Mouse (Mus musculus): Measurements from ENCODE around the gene Gpr84. TPM values are rescaled to one million over a fixed set of nuclear protein-coding genes. Genes with fewer than 3 reads are reported as not detected.
A peak's percentile ranks its signal among the peaks of the same experiment; 100 is the strongest.
"Not testable (repeated sequence)": the region's sequence is repeated elsewhere in the genome, so short reads cannot be mapped to it uniquely, and the experiment has no call there.

The Gpr84 gene
- total and polyA plus RNA-seq, 2 experiments from 2014 or later, result 0.29 to 0.33 TPM

DNA sequence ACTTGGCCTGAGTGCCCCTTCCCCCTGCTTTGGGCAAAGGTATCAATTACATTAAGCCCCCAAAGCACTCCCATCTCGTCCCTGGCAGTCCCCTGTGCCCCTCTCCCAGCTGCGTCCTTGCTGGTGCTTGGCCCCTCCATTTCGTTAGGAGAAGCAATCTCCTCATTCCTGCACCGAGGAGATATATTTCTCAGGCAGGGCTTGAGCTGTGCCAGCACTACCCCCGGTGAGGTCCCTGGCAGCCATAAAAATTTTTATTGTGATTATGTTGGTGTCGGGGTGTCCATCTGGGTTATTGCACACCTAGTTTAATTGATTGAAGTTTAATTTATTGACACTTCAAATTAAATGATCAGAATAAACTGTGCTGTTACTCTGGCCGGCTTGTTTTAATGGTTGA, 32.5 kb downstream of the Gpr84 start:
- no peak for ATAC-seq
- DNase-seq, result no peak
- no peak for TF ChIP-seq CTCF (IDR thresholded peaks at IDR 0.05; ENCODE audit: low read depth)
- no peak overlapping the region for H3K27ac ChIP-seq (ENCODE audit: low read depth, low read length)
- WGBS, result 66% methylated on average over 7 of the region's 7 CpGs
- no peak overlapping the region for H3K9ac ChIP-seq
- H3K4me1 ChIP-seq (ENCODE audit: insufficient read depth), result 0 out of 2 replicates have a peak, but pooled peaks cover 2% of the 10 kb centered on the region
- no peaks in the 10 kb centered on the region for H3K27me3 ChIP-seq (ENCODE audit: insufficient read depth, low read length)
- H3K4me2 ChIP-seq (ENCODE audit: low read depth), result no peak overlapping the region
- H3K9me3 ChIP-seq (ENCODE audit: low read length), result no peaks in the 10 kb centered on the region
- no peaks in the 10 kb centered on the region for H3K36me3 ChIP-seq (ENCODE audit: insufficient read depth)
- no peak overlapping the region for H3K4me3 ChIP-seq (ENCODE audit: low read depth, low read length)

DNA sequence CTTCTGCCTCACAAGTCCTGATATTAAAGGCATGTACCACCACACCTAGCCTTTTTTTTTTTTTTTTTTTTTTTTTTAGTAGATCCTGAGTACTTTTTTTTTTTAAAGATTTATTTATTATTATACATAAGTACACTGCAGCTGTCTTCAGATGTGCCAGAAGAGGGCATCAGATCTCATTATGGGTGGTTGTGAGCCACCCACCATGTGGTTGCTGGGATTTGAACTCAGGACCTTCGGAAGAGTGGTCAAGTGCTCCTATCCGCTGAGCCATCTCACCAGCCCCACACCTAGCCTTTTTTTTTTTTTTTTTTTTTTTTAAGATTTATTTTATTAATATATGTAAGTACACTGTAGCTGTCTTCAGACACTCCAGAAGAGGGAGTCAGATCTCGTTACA, 34.5 kb downstream of the Gpr84 start:
- not testable (repeated sequence) for H3K27ac ChIP-seq (ENCODE audit: low read depth, low read length); H3K9ac ChIP-seq; H3K4me2 ChIP-seq (ENCODE audit: low read depth); H3K27me3 ChIP-seq (ENCODE audit: insufficient read depth, low read length); H3K4me3 ChIP-seq (ENCODE audit: low read depth, low read length); H3K4me1 ChIP-seq (ENCODE audit: insufficient read depth); DNase-seq; H3K36me3 ChIP-seq (ENCODE audit: insufficient read depth); ATAC-seq; H3K9me3 ChIP-seq (ENCODE audit: low read length)
- WGBS, result 98% methylated on average over 2 of the region's 3 CpGs

DNA sequence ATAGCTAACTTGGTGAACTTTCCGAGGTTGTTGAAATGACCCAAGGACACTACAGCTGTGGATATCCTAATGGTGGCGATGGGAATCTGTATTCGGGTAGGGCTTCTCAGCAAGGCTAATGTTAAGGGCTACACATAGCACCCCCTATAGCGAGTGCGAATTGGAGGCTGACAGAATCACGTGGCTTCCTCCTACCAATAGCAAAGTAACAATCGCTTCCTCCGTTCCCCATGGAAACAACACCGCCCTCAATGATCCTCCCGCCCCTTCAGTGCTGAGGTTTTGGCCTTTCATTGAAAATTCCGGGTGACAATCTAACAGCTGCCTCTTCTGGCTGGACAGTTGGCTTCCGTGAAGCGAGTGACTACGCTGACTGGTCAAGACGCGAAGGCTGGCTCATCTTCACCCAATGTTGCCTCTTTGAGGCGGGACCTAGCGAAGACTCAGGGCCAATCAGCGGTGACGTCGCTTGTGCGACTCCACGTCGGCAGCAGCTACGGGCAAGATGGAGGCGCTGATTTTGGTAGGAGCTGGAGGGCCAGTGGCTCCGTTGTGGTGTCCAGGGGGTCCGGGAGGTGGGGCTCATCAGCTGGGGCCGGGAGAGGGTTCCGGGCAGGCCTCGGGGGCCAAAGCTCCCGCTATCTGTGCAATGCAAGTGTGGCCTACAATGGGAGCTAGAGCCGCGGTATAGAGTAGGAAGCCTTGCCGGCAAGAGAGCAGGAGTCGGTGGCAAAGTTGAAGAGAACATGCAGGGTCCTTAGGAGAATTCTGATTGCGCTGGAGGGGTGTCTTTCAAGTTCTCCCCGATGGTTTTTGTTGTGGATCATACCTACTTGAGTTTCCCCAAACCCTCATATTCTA, 37.8 kb downstream of the Gpr84 start, which contains the start of gene Copz1:
TSS of gene Copz1 (plus strand) at position 296 of the 861 bp plus-strand sequence.
- H3K36me3 ChIP-seq (ENCODE audit: insufficient read depth), result no peaks in the 10 kb centered on the region

DNA sequence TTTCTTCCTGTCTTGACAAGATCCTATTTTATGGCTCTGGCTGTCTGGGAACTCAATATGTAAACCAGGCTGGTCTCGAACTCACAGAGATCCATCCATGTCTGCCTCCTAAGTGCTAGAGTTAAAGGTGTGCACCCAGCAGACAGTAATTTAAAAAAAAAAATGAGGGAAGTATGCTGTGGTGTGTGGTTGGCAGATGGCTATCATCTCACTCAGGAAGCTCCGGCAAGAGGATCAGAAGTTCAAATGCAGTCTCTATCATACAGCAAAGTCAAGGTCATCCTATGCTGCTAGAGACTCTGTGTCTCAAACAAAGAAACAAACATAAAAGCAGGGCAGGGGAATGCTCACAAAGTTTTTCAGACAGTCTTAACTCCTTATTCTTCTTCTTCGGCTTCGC, 41.5 kb downstream of the Gpr84 start:
- DNase-seq (no peak), ATAC-seq (no peak)
- TF ChIP-seq CTCF (IDR thresholded peaks at IDR 0.05; ENCODE audit: low read depth), result no peak
- Histone ChIP-seq H3K9ac (no peak overlapping the region), H3K4me2 (ENCODE audit: low read depth) (no peak overlapping the region), H3K9me3 (ENCODE audit: low read length) (no peaks in the 10 kb centered on the region), H3K4me1 (ENCODE audit: insufficient read depth) (0 out of 2 replicates have a peak, but pooled peaks cover 2% of the 10 kb centered on the region), H3K27me3 (ENCODE audit: insufficient read depth, low read length) (no peaks in the 10 kb centered on the region), H3K4me3 (ENCODE audit: low read depth, low read length) (no peak overlapping the region), H3K36me3 (ENCODE audit: insufficient read depth) (no peaks in the 10 kb centered on the region), H3K27ac (ENCODE audit: low read depth, low read length) (no peak overlapping the region)
- 83% methylated on average over 4 of the region's 4 CpGs for WGBS

More for the DNA sequence above, 37.8 kb downstream of the Gpr84 start, which contains the start of gene Copz1:
- Histone ChIP-seq H3K9ac (peak within 1 kb of the TSS; percentile 78), H3K27me3 (ENCODE audit: insufficient read depth, low read length) (no peaks in the 10 kb centered on the region), H3K4me2 (ENCODE audit: low read depth) (peak within 1 kb of the TSS; percentile 55), H3K27ac (ENCODE audit: low read depth, low read length) (peak within 1 kb of the TSS; percentile 46; the same call in 1 of the 2 replicates), H3K4me3 (ENCODE audit: low read depth, low read length) (peak within 1 kb of the TSS; percentile 62), H3K4me1 (ENCODE audit: insufficient read depth) (0 out of 2 replicates have a peak, but pooled peaks cover 2% of the 10 kb centered on the region), H3K9me3 (ENCODE audit: low read length) (no peaks in the 10 kb centered on the region)
- peak; percentile 67 for TF ChIP-seq CTCF (IDR thresholded peaks at IDR 0.05; ENCODE audit: low read depth)
- ATAC-seq (peak; percentile 99), DNase-seq (peak; percentile 99)
- WGBS, result under 1% methylated on average over 38 of the region's 38 CpGs

DNA sequence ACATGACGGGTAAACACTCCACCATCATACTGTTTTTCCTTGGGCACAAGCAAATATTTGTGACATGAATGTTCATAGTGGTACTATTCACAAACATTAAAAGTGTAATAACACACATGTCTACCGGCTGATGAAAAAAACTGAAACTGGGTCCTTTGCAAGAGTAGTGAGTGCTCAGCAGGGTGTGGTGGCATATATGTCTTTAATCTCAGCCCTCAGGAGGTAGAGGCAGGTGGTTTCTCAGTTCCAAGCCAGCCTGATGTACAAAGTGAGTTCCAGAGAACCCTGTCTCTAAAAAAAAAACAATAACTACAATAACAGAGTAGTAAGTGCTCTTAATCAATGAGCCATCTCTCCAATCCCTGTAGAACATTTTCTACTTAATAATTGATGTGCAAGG, 45.6 kb downstream of the Gpr84 start:
- no peaks in the 10 kb centered on the region for H3K4me1 ChIP-seq (ENCODE audit: insufficient read depth)
- H3K27ac ChIP-seq (ENCODE audit: low read depth, low read length), result no peak overlapping the region
- no peak overlapping the region for H3K4me3 ChIP-seq (ENCODE audit: low read depth, low read length)
- DNase-seq (no peak), ATAC-seq (no peak)
- H3K27me3 ChIP-seq (ENCODE audit: insufficient read depth, low read length), result no peaks in the 10 kb centered on the region
- H3K9me3 ChIP-seq (ENCODE audit: low read length), result no peaks in the 10 kb centered on the region
- WGBS, result 91% methylated on average over 2 of the region's 2 CpGs
- H3K36me3 ChIP-seq (ENCODE audit: insufficient read depth), result no peaks in the 10 kb centered on the region
- H3K9ac ChIP-seq, result no peak overlapping the region
- no peak overlapping the region for H3K4me2 ChIP-seq (ENCODE audit: low read depth)
- TF ChIP-seq CTCF (IDR thresholded peaks at IDR 0.05; ENCODE audit: low read depth), result no peak

DNA sequence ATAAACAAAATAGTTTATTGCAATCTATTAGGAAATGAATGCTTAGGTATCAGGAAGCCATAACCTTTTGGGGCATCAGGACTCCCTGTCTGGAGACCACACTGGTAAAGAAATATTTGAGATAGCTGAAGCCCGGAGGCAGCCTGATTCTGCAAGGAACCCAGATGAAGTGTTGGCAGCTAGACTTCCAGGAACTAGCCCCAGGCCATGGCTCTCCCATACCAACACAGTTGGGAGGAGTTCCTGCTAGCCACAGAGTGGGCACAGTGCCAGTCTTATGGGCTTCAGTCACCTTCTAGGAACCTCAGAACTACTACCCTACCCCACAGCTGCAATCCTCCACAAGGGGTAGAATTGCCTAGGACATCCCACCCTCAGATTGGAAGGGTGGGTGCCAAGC, 50.4 kb downstream of the Gpr84 start:
- no peak for ATAC-seq
- H3K9me3 ChIP-seq (ENCODE audit: low read length), result no peaks in the 10 kb centered on the region
- H3K4me3 ChIP-seq (ENCODE audit: low read depth, low read length), result no peak overlapping the region
- 66% methylated on average over 1 of the region's 1 CpGs for WGBS
- H3K27me3 ChIP-seq (ENCODE audit: insufficient read depth, low read length), result peaks cover 9% of the 10 kb centered on the region; the same call in 1 of the 2 replicates
- no peak overlapping the region for H3K9ac ChIP-seq
- peaks cover 4% of the 10 kb centered on the region; the same call in 1 of the 2 replicates for H3K4me1 ChIP-seq (ENCODE audit: insufficient read depth)
- H3K36me3 ChIP-seq (ENCODE audit: insufficient read depth), result no peaks in the 10 kb centered on the region
- DNase-seq, result no peak
- TF ChIP-seq CTCF (IDR thresholded peaks at IDR 0.05; ENCODE audit: low read depth), result no peak
- H3K4me2 ChIP-seq (ENCODE audit: low read depth), result no peak overlapping the region
- H3K27ac ChIP-seq (ENCODE audit: low read depth, low read length), result no peak overlapping the region

DNA sequence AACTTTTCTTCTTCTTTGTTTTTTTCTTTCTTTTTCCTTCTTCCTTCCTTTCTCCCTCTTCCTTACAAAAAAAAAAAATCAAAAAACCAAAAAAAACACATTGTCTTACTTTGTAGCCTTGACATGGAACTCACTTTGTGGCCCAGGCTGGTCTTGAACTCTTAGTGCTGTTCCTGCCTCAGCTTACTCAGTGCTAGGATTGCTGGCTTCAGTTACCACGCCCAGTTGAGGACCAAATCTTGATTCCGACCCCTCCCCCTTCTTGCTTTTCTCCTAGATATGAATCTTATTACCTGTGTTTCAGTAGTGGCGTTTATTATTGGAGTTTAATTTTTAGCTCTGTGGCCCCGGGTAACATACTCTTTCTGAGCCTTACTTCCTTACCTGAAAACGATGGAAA, 51.2 kb downstream of the Gpr84 start:
- Histone ChIP-seq H3K27ac (ENCODE audit: low read depth, low read length) (no peak overlapping the region), H3K4me1 (ENCODE audit: insufficient read depth) (peaks cover 5% of the 10 kb centered on the region; the same call in 1 of the 2 replicates)

More for the DNA sequence above, 51.2 kb downstream of the Gpr84 start:
- DNase-seq, result no peak
- Histone ChIP-seq H3K9ac (no peak overlapping the region), H3K36me3 (ENCODE audit: insufficient read depth) (no peaks in the 10 kb centered on the region), H3K4me3 (ENCODE audit: low read depth, low read length) (no peak overlapping the region), H3K9me3 (ENCODE audit: low read length) (no peaks in the 10 kb centered on the region), H3K4me2 (ENCODE audit: low read depth) (no peak overlapping the region), H3K27me3 (ENCODE audit: insufficient read depth, low read length) (peaks cover 15% of the 10 kb centered on the region; the same call in 1 of the 2 replicates)
- no peak for TF ChIP-seq CTCF (IDR thresholded peaks at IDR 0.05; ENCODE audit: low read depth)
- no peak for ATAC-seq
- WGBS, result 85% methylated on average over 5 of the region's 5 CpGs

MicroRNA genes within 50 kb of the gene (microRNA counts, 519-probe panel; counts per million panel counts)
- microRNA mmu-miR-148b, result 4,643 counts per million, percentile 61 among the panel's probes with 10 or more counts

Small RNA genes lying within 50 kb of the gene (microRNA-seq; reads per million reads assigned to microRNA genes)
- gene Mir148b (278 to 298 reads per million in 2 experiments), gene Mir6963 (0 to 0.39 reads per million in 2 experiments)

Other genes with a start within 250 kb of the Gpr84 start
- 34.0 and 34.4 TPM in 2 replicates for gene Smug1, start 143.5 kb downstream of the Gpr84 start, total RNA-seq (2014; rRNA removed)
- gene Smug1, start 143.5 kb downstream of the Gpr84 start, polyA plus RNA-seq (2015; fragmentation: Nextera tagmentation; extraction: Ambion mirVana), result 14.6 and 18.5 TPM in 2 replicates
- 139 and 181 TPM in 2 replicates for gene Cbx5, start 70.8 kb downstream of the Gpr84 start, total RNA-seq (2014; rRNA removed)
- gene Cbx5, start 70.8 kb downstream of the Gpr84 start, polyA plus RNA-seq (2015; fragmentation: Nextera tagmentation; extraction: Ambion mirVana), result 74.1 and 90.4 TPM in 2 replicates
- gene Hnrnpa1, start 70.2 kb downstream of the Gpr84 start, total RNA-seq (2014; rRNA removed), result 205 and 270 TPM in 2 replicates
- 653 and 670 TPM in 2 replicates for gene Hnrnpa1, start 70.2 kb downstream of the Gpr84 start, polyA plus RNA-seq (2015; fragmentation: Nextera tagmentation; extraction: Ambion mirVana)
- 0.85 and 1.6 TPM in 2 replicates for gene Nfe2, start 52.2 kb downstream of the Gpr84 start, total RNA-seq (2014; rRNA removed)
- gene Nfe2, start 52.2 kb downstream of the Gpr84 start, polyA plus RNA-seq (2015; fragmentation: Nextera tagmentation; extraction: Ambion mirVana), result 0.30 and 0.34 TPM in 2 replicates
- 120 and 147 TPM in 2 replicates for gene Copz1, start 37.9 kb downstream of the Gpr84 start, total RNA-seq (2014; rRNA removed)
- gene Copz1, start 37.9 kb downstream of the Gpr84 start, polyA plus RNA-seq (2015; fragmentation: Nextera tagmentation; extraction: Ambion mirVana), result 209 and 217 TPM in 2 replicates
- gene Zfp385a, start 29.5 kb upstream of the Gpr84 start, total RNA-seq (2014; rRNA removed), result 11.6 and 13.0 TPM in 2 replicates
- gene Zfp385a, start 29.5 kb upstream of the Gpr84 start, polyA plus RNA-seq (2015; fragmentation: Nextera tagmentation; extraction: Ambion mirVana), result 20.5 and 21.3 TPM in 2 replicates
- 2.2 and 3.2 TPM in 2 replicates for gene Itga5, start 56.2 kb upstream of the Gpr84 start, total RNA-seq (2014; rRNA removed)
- gene Itga5, start 56.2 kb upstream of the Gpr84 start, polyA plus RNA-seq (2015; fragmentation: Nextera tagmentation; extraction: Ambion mirVana), result 2.9 and 3.5 TPM in 2 replicates
- not detected in 2 replicates for gene Gtsf1, start 119.9 kb upstream of the Gpr84 start, total RNA-seq (2014; rRNA removed)
- gene Gtsf1, start 119.9 kb upstream of the Gpr84 start, polyA plus RNA-seq (2015; fragmentation: Nextera tagmentation; extraction: Ambion mirVana), result 0.21 TPM in 1 of 2 replicates, not detected in the other
- gene Gtsf2, start 137.9 kb upstream of the Gpr84 start, total RNA-seq (2014; rRNA removed), result not detected in 2 replicates
- gene Gtsf2, start 137.9 kb upstream of the Gpr84 start, polyA plus RNA-seq (2015; fragmentation: Nextera tagmentation; extraction: Ambion mirVana), result not detected in 2 replicates
- gene Nckap1l, start 143.2 kb upstream of the Gpr84 start, total RNA-seq (2014; rRNA removed), result 3.2 and 4.5 TPM in 2 replicates
- 1.6 and 1.7 TPM in 2 replicates for gene Nckap1l, start 143.2 kb upstream of the Gpr84 start, polyA plus RNA-seq (2015; fragmentation: Nextera tagmentation; extraction: Ambion mirVana)
- 78.8 and 79.0 TPM in 2 replicates for gene Pde1b, start 192.4 kb upstream of the Gpr84 start, total RNA-seq (2014; rRNA removed)
- 43.4 and 54.1 TPM in 2 replicates for gene Pde1b, start 192.4 kb upstream of the Gpr84 start, polyA plus RNA-seq (2015; fragmentation: Nextera tagmentation; extraction: Ambion mirVana)
- 109 and 128 TPM in 2 replicates for gene Ppp1r1a, start 227.4 kb upstream of the Gpr84 start, total RNA-seq (2014; rRNA removed)
- gene Ppp1r1a, start 227.4 kb upstream of the Gpr84 start, polyA plus RNA-seq (2015; fragmentation: Nextera tagmentation; extraction: Ambion mirVana), result 206 and 236 TPM in 2 replicates

Data from forebrain, postnatal 0 days (tissue).